Mouse (Mus musculus) thymus, adult 2 months (tissue): ENCODE measurements around the gene Msmp.

Source experiments
- CTCF ChIP-seq: fragments of 200-500 bp; IDR thresholded peaks from 2 replicates; pipeline ENCODE4 v1.5.1; 2012; ENCODE audit warnings: mild to moderate bottlenecking, control low read depth, low read length, moderate library complexity, borderline replicate concordance; ENCODE audit not compliant: control insufficient read depth, poor library complexity, insufficient read depth; ENCODE audit errors: extremely low read depth
- POLR2A ChIP-seq: fragments of 200-500 bp; IDR thresholded peaks from 2 replicates; pipeline ENCODE4 v1.6.1; 2012; ENCODE audit warnings: mild to moderate bottlenecking, low read length, control low read depth, moderate library complexity; ENCODE audit not compliant: control insufficient read depth, poor library complexity, insufficient read depth; ENCODE audit errors: extremely low read depth

DNA sequence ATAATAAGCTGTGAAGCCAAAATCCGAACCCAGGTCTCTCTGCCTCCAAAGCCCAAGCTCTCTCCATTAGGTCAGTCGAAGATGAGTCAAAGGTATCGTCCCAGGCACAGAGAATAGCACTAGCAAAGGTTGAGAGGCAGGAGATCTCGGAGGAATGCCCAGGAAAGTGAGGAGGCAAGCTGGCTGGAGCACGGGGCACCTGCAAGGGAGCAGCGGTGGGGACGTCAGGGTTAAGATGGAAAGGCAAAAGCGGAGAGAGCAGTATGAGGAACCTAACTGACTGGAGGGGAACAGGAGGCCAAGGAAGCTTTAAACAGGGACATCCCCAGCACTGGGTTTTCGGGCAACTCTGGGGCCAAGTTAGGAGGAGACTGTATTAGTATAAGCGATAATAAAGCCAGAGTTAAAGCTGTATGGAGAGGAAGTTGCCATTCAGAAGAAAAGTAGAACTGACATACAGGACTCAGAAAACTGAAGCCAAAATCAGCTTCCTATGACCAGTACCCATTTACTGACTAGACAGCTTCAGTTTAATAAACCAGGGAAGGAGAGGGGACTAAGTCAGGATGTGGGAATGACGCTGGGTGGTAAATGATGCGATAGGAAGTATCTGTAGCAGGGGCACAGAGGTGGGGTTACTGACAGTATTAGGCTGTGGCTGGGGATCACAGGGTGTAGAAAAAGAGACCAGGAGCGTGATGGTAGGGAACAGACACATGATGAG lies 24.6 kb downstream of the Msmp start:
- TF ChIP-seq POLR2A: no peak
- TF ChIP-seq CTCF: no peak
